Mouse (Mus musculus) liver, postnatal 0 days (tissue): ENCODE data around the gene Timm13. TPM values are rescaled to one million over a fixed set of nuclear protein-coding genes. Genes with fewer than 3 reads are reported as not detected.

Source experiments
- ATAC-seq: fragments of 200-750 bp; cut with Nextera tagmentation; 2 replicates; pipeline ENCODE4 v1.8.0; 2017; ENCODE audit warnings: mild to moderate bottlenecking, moderate library complexity
- DNase-seq: peaks from one replicate; pipeline ENCODE4 v3.0.0-alpha.2; 2016
- H3K27ac ChIP-seq: fragments of 300-500 bp; sonication (generic); 2 replicates; pipeline ENCODE4 v1.5.1; 2014; ENCODE audit warnings: antibody characterized with exemption, moderate library complexity, mild to moderate bottlenecking, low read depth
- H3K27me3 ChIP-seq: fragments of 300-500 bp; sonication (generic); 2 replicates; pipeline ENCODE4 v1.6.1; 2014; ENCODE audit warnings: low read length, control low read depth, mixed read lengths; ENCODE audit not compliant: insufficient read depth
- H3K36me3 ChIP-seq: fragments of 300-500 bp; sonication (generic); replicated peaks from 2 replicates; pipeline ENCODE4 v1.6.1; 2014; ENCODE audit warnings: mild to moderate bottlenecking, control low read depth, low read length, moderate library complexity, mixed read lengths; ENCODE audit not compliant: insufficient read depth
- H3K4me1 ChIP-seq: fragments of 300-500 bp; sonication (generic); 2 replicates; pipeline ENCODE4 v1.6.1; 2014; ENCODE audit warnings: antibody characterized with exemption, mild to moderate bottlenecking, control low read depth; ENCODE audit not compliant: insufficient read depth
- H3K4me2 ChIP-seq: fragments of 300-500 bp; sonication (generic); 2 replicates; pipeline ENCODE4 v1.6.1; 2014; ENCODE audit warnings: low read depth, mild to moderate bottlenecking, low read length, moderate library complexity, mixed read lengths
- H3K4me3 ChIP-seq: fragments of 300-500 bp; sonication (generic); 2 replicates; pipeline ENCODE4 v1.5.1; 2014; ENCODE audit warnings: low read depth, low read length
- H3K9ac ChIP-seq: fragments of 300-500 bp; sonication (generic); replicated peaks from 2 replicates; pipeline ENCODE4 v1.6.1; 2014; ENCODE audit warnings: mild to moderate bottlenecking, moderate library complexity
- H3K9me3 ChIP-seq: fragments of 300-500 bp; sonication (generic); 2 replicates; pipeline ENCODE4 v1.6.1; 2016; ENCODE audit warnings: mild to moderate bottlenecking, control low read depth, low read length, mixed read lengths
- CTCF ChIP-seq: sonication (generic); IDR thresholded peaks from 2 replicates; pipeline ENCODE4 v1.5.1; 2016; ENCODE audit warnings: antibody characterized with exemption, low read depth
- EP300 ChIP-seq: IDR thresholded peaks from 2 replicates; pipeline ENCODE4 v1.6.1; 2016; ENCODE audit warnings: antibody characterized with exemption, low read depth, mild to moderate bottlenecking
- WGBS: fragments of 180-500 bp; shearing (Covaris S2); extraction: QIAGEN DNeasy Blood & Tissue Kit; methylation state at CpG from one replicate; pipeline ENCODE4 v1.1.7; 2014; ENCODE audit not compliant: insufficient replicate concordance; 5-methylcytosine and 5-hydroxymethylcytosine counted together
- polyA plus RNA-seq: library from polyadenylated mRNA; unstranded; fragments of >200 nt; fragmentation: Nextera tagmentation; extraction: Ambion mirVana; gene quantifications from 2 replicates; pipeline ENCODE4 v1.2.1, GENCODE M21; 2015

Gene Timm13
- polyA plus RNA-seq, 1 experiment from 2014 or later = 244 TPM

GRCm38 (mm10) chr10:80934136-80934985 is 33.6 kb upstream of the Timm13 start:
- TF ChIP-seq CTCF (no peak), EP300 (peak; percentile 90)
- no peak overlapping the region for H3K4me2 ChIP-seq
- H3K27ac ChIP-seq = no peak overlapping the region
- H3K9ac ChIP-seq = no peak overlapping the region
- no peak for DNase-seq
- no peaks in the 10 kb centered on the region for H3K36me3 ChIP-seq
- H3K9me3 ChIP-seq = no peaks in the 10 kb centered on the region
- 52% methylated on average over 14 of the region's 14 CpGs for WGBS
- H3K4me1 ChIP-seq = peaks cover 75% of the 10 kb centered on the region
- peaks cover 49% of the 10 kb centered on the region for H3K27me3 ChIP-seq
- ATAC-seq = no peak
- H3K4me3 ChIP-seq = no peak overlapping the region

GRCm38 (mm10) chr10:80933421-80933979 is 32.7 kb upstream of the Timm13 start:
- peaks cover 49% of the 10 kb centered on the region for H3K27me3 ChIP-seq
- 0 out of 2 replicates have a peak, but pooled peaks have one; percentile 4 for ATAC-seq
- H3K4me3 ChIP-seq = peak overlapping the region; percentile 75
- peaks cover 78% of the 10 kb centered on the region for H3K4me1 ChIP-seq
- H3K9ac ChIP-seq = 0 out of 2 replicates have a peak overlapping the region, but pooled peaks have one; percentile 85
- H3K36me3 ChIP-seq = no peaks in the 10 kb centered on the region
- peak overlapping the region; percentile 92 for H3K4me2 ChIP-seq
- WGBS = under 1% methylated on average over 21 of the region's 21 CpGs
- peak; percentile 57 for DNase-seq
- no peaks in the 10 kb centered on the region for H3K9me3 ChIP-seq
- H3K27ac ChIP-seq = peak overlapping the region; percentile 44
- peak; percentile 53; the same call in 1 of the 2 replicates for TF ChIP-seq EP300
- TF ChIP-seq CTCF = no peak

GRCm38 (mm10) chr10:80932700-80933420 is 32.1 kb upstream of the Timm13 start:
- TF ChIP-seq EP300 = no peak
- no peak for TF ChIP-seq CTCF
- H3K4me3 ChIP-seq = peak overlapping the region; percentile 75
- H3K9me3 ChIP-seq = no peaks in the 10 kb centered on the region
- peaks cover 73% of the 10 kb centered on the region for H3K4me1 ChIP-seq
- peak overlapping the region; percentile 66 for H3K27ac ChIP-seq
- H3K9ac ChIP-seq = peak overlapping the region; percentile 85
- peak overlapping the region; percentile 92 for H3K4me2 ChIP-seq
- WGBS = 3% methylated on average over 17 of the region's 17 CpGs
- DNase-seq = no peak
- no peak for ATAC-seq
- H3K36me3 ChIP-seq = no peaks in the 10 kb centered on the region
- peaks cover 49% of the 10 kb centered on the region for H3K27me3 ChIP-seq

GRCm38 (mm10) chr10:80932206-80932605 is 31.4 kb upstream of the Timm13 start:
- ATAC-seq (no peak), DNase-seq (peak; percentile 55)
- H3K27me3 ChIP-seq = peaks cover 49% of the 10 kb centered on the region
- TF ChIP-seq CTCF = no peak
- TF ChIP-seq EP300 = no peak
- H3K27ac ChIP-seq = peak overlapping the region; percentile 66; the same call in 1 of the 2 replicates
- H3K9ac ChIP-seq = peak overlapping the region; percentile 85
- H3K9me3 ChIP-seq = no peaks in the 10 kb centered on the region
- peaks cover 70% of the 10 kb centered on the region for H3K4me1 ChIP-seq
- H3K4me2 ChIP-seq = peak overlapping the region; percentile 92
- peak overlapping the region; percentile 75 for H3K4me3 ChIP-seq
- WGBS = 3% methylated on average over 20 of the region's 20 CpGs
- H3K36me3 ChIP-seq = no peaks in the 10 kb centered on the region

GRCm38 (mm10) chr10:80931695-80932094 is 30.9 kb upstream of the Timm13 start:
- Histone ChIP-seq H3K9ac (peak overlapping the region; percentile 85), H3K4me1 (peaks cover 65% of the 10 kb centered on the region), H3K36me3 (no peaks in the 10 kb centered on the region), H3K27ac (no peak overlapping the region), H3K27me3 (peaks cover 48% of the 10 kb centered on the region), H3K9me3 (no peaks in the 10 kb centered on the region), H3K4me2 (peak overlapping the region; percentile 92), H3K4me3 (peak overlapping the region; percentile 75)
- no peak for TF ChIP-seq CTCF
- TF ChIP-seq EP300 = no peak
- no peak for DNase-seq
- ATAC-seq = no peak
- WGBS = 9% methylated on average over 26 of the region's 26 CpGs

- H3K27me3 ChIP-seq = peaks cover 43% of the 10 kb centered on the region
- peak overlapping the region; percentile 75 for H3K4me3 ChIP-seq
- peak overlapping the region; percentile 92 for H3K4me2 ChIP-seq
- peak overlapping the region; percentile 85 for H3K9ac ChIP-seq
- peaks cover 60% of the 10 kb centered on the region for H3K4me1 ChIP-seq
- H3K27ac ChIP-seq = no peak overlapping the region
- no peaks in the 10 kb centered on the region for H3K9me3 ChIP-seq
- WGBS = 16% methylated on average over 12 of the region's 14 CpGs
- ATAC-seq (no peak), DNase-seq (no peak)
- no peaks in the 10 kb centered on the region for H3K36me3 ChIP-seq
- TF ChIP-seq EP300 = no peak
- TF ChIP-seq CTCF = no peak
Observed at GRCm38 (mm10) chr10:80931153-80931671, 30.4 kb upstream of the Timm13 start.
